ENCODE assay signal across 18 mouse cellular contexts in genomic region chr16:69880712-69881111, GRCm38 (mm10). TPM values are rescaled to one million over a fixed set of nuclear protein-coding genes. Genes with fewer than 3 reads are reported as not detected.
"Had no signal": no experiment of that assay in that cellular context is flagged by ENCODE, and none has a peak within 500 bp of the region (broad histone marks: within the 10 kb centered on the region; RNA-seq: fewer than 3 reads in every experiment).

No protein-coding gene starts in this region.

- H3K4me3 ChIP-seq: kidney, embryonic 15.5 days; limb, embryonic 13.5 days had no signal

- H3K9ac ChIP-seq: kidney, embryonic 15.5 days; limb, embryonic 13.5 days; liver, embryonic 14.5 days had no signal

- H3K4me1 ChIP-seq: kidney, embryonic 15.5 days; limb, embryonic 13.5 days had no signal

- H3K36me3 ChIP-seq: kidney, embryonic 15.5 days; limb, embryonic 13.5 days had no signal

- DNase-seq: kidney, adult 2 months; kidney, postnatal 14 days; left cerebral cortex, postnatal 4 days; lung, adult 18-20 months; lung, postnatal 36 days; right cerebral cortex, postnatal 4 days; spleen, adult 18-20 months; thymus, adult 18-20 months; thymus, postnatal 14 days had no signal

- H3K9me3 ChIP-seq: kidney, embryonic 15.5 days; limb, embryonic 13.5 days had no signal

- H3K27ac ChIP-seq: kidney, embryonic 15.5 days; limb, embryonic 13.5 days; liver, embryonic 14.5 days had no signal

- ATAC-seq: midbrain, embryonic 16.5 days had no signal

- H3K4me2 ChIP-seq: kidney, embryonic 15.5 days; limb, embryonic 13.5 days had no signal

- H3K27me3 ChIP-seq: kidney, embryonic 15.5 days; limb, embryonic 13.5 days had no signal

RNA-seq across cellular contexts. Expression of gene Speer2, which starts 17.2 kb away (rescaled TPM):
- polyA plus RNA-seq: kidney, adult 2 months; kidney, embryonic 15.5 days; large intestine, adult 2 months; limb, embryonic 13.5 days; liver, adult 2 months; liver, embryonic 14.5 days; lung, embryonic 16.5 days; midbrain, embryonic 16.5 days; neural tube, embryonic 11.5 days; stomach, embryonic 14.5 days had no signal
